Mouse (Mus musculus): Measurements from ENCODE around the gene Zfp148.
"Not testable (repeated sequence)": the region's sequence is repeated elsewhere in the genome, so short reads cannot be mapped to it uniquely, and the experiment has no call there.

The Zfp148 gene

GRCm38 (mm10) chr16:33461416-33461815, 80.8 kb downstream of the Zfp148 start:
- DNase-seq (ENCODE audit: low spot score in 2 of 2), result no peak

- peak; percentile 13 to 49 for DNase-seq (ENCODE audit: low spot score in 2 of 2)
Measured at GRCm38 (mm10) chr16:33464509-33465241, 84.0 kb downstream of the Zfp148 start.

- DNase-seq (ENCODE audit: low spot score in 2 of 2), result no peak
Measured at GRCm38 (mm10) chr16:33465242-33465614, 84.6 kb downstream of the Zfp148 start.

GRCm38 (mm10) chr16:33467451-33467850, 86.8 kb downstream of the Zfp148 start:
- DNase-seq (ENCODE audit: low spot score in 2 of 2), result no peak

GRCm38 (mm10) chr16:33469973-33470372, 89.3 kb downstream of the Zfp148 start:
- no peak for DNase-seq (ENCODE audit: low spot score in 2 of 2)

GRCm38 (mm10) chr16:33474381-33474780, 93.7 kb downstream of the Zfp148 start:
- no peak for DNase-seq (ENCODE audit: low spot score in 2 of 2)

GRCm38 (mm10) chr16:33479926-33480325, 99.3 kb downstream of the Zfp148 start:
- DNase-seq (ENCODE audit: low spot score in 2 of 2), result no peak

- no peak for DNase-seq (ENCODE audit: low spot score in 2 of 2)
Measured at GRCm38 (mm10) chr16:33481148-33481547, 100.5 kb downstream of the Zfp148 start.

GRCm38 (mm10) chr16:33482309-33482708, 101.7 kb downstream of the Zfp148 start:
- DNase-seq (ENCODE audit: low spot score in 2 of 2), result no peak

- DNase-seq (ENCODE audit: low spot score in 2 of 2), result no peak
Measured at GRCm38 (mm10) chr16:33487709-33488108, 107.1 kb downstream of the Zfp148 start.

GRCm38 (mm10) chr16:33494374-33494773, 113.7 kb downstream of the Zfp148 start:
- no peak for DNase-seq (ENCODE audit: low spot score in 2 of 2)

GRCm38 (mm10) chr16:33508082-33508481, 127.4 kb downstream of the Zfp148 start:
- DNase-seq (ENCODE audit: low spot score in 2 of 2), result no peak

- not testable (repeated sequence) for DNase-seq (ENCODE audit: low spot score in 2 of 2)
Measured at GRCm38 (mm10) chr16:33509231-33509630, 128.6 kb downstream of the Zfp148 start.

- DNase-seq (ENCODE audit: low spot score in 2 of 2), result not testable (repeated sequence)
Measured at GRCm38 (mm10) chr16:33510856-33511255, 130.2 kb downstream of the Zfp148 start.

GRCm38 (mm10) chr16:33512555-33512954, 131.9 kb downstream of the Zfp148 start:
- DNase-seq (ENCODE audit: low spot score in 2 of 2), result no peak

GRCm38 (mm10) chr16:33516807-33517565, 136.3 kb downstream of the Zfp148 start, which contains the start of gene Slc12a8:
Gene Slc12a8 (plus strand): TSS chr16:33517328.
- DNase-seq (ENCODE audit: low spot score in 2 of 2), result peak; percentile 42 to 67

GRCm38 (mm10) chr16:33517627-33518026, 137.0 kb downstream of the Zfp148 start:
- no peak for DNase-seq (ENCODE audit: low spot score in 2 of 2)

- no peak for DNase-seq (ENCODE audit: low spot score in 2 of 2)
Measured at GRCm38 (mm10) chr16:33518236-33518635, 137.6 kb downstream of the Zfp148 start.

- no peak for DNase-seq (ENCODE audit: low spot score in 2 of 2)
Measured at GRCm38 (mm10) chr16:33519916-33520568, 139.4 kb downstream of the Zfp148 start.

- DNase-seq (ENCODE audit: low spot score in 2 of 2), result no peak
Measured at GRCm38 (mm10) chr16:33522516-33522915, 141.9 kb downstream of the Zfp148 start.

GRCm38 (mm10) chr16:33523571-33523970, 142.9 kb downstream of the Zfp148 start:
- no peak for DNase-seq (ENCODE audit: low spot score in 2 of 2)

Data from frontal cortex, postnatal 36 days (tissue).